Mouse (Mus musculus) lung, embryonic 14.5 days (tissue): Measurements from ENCODE around the gene Pigt. TPM values are rescaled to one million over a fixed set of nuclear protein-coding genes. Genes with fewer than 3 reads are reported as not detected.

Experiments
- ATAC-seq: fragments of 200-750 bp; cut with Nextera tagmentation; 2 replicates; pipeline ENCODE4 v1.8.0; 2017; ENCODE audit warnings: mild to moderate bottlenecking, moderate TSS enrichment, moderate library complexity; ENCODE audit not compliant: insufficient read depth
- DNase-seq: peaks from one replicate; pipeline ENCODE4 v3.0.0-alpha.2; 2015
- H3K27ac ChIP-seq: fragments of 300-500 bp; sonication (generic); 2 replicates; pipeline ENCODE4 v1.5.1; 2014; ENCODE audit warnings: low read depth, mild to moderate bottlenecking, moderate library complexity
- H3K27me3 ChIP-seq: fragments of 300-500 bp; sonication (generic); 2 replicates; pipeline ENCODE4 v1.6.1; 2014; ENCODE audit warnings: low read length, control low read depth; ENCODE audit not compliant: insufficient read depth
- H3K36me3 ChIP-seq: fragments of 300-500 bp; sonication (generic); 2 replicates; pipeline ENCODE4 v1.6.1; 2014; ENCODE audit warnings: control low read depth; ENCODE audit not compliant: insufficient read depth
- H3K4me1 ChIP-seq: fragments of 300-500 bp; sonication (generic); 2 replicates; pipeline ENCODE4 v1.6.1; 2014; ENCODE audit warnings: antibody characterized with exemption, control low read depth; ENCODE audit not compliant: insufficient read depth
- H3K4me2 ChIP-seq: fragments of 300-500 bp; sonication (generic); 2 replicates; pipeline ENCODE4 v1.6.1; 2014; ENCODE audit warnings: mild to moderate bottlenecking
- H3K4me3 ChIP-seq: fragments of 300-500 bp; sonication (generic); 2 replicates; pipeline ENCODE4 v1.5.1; 2014; ENCODE audit warnings: low read depth, low read length
- H3K9ac ChIP-seq: fragments of 300-500 bp; sonication (generic); 2 replicates; pipeline ENCODE4 v1.6.1; 2014
- H3K9me3 ChIP-seq: fragments of 300-500 bp; sonication (generic); 2 replicates; pipeline ENCODE4 v1.6.1; 2016; ENCODE audit warnings: low read depth, low read length, control low read depth
- CTCF ChIP-seq: IDR thresholded peaks from 2 replicates; pipeline ENCODE4 v1.5.1; 2016; ENCODE audit warnings: antibody characterized with exemption, low read depth
- whole genome bisulfite sequencing: fragments of 180-500 bp; shearing (Covaris S2); extraction: QIAGEN DNeasy Blood & Tissue Kit; methylation state at CpG from one replicate; pipeline ENCODE4 v1.1.7; 2014; 5-methylcytosine and 5-hydroxymethylcytosine counted together
- polyA plus RNA-seq: library from polyadenylated mRNA; unstranded; fragments of >200 nt; fragmentation: Nextera tagmentation; extraction: Ambion mirVana; gene quantifications from 2 replicates; pipeline ENCODE4 v1.2.1, GENCODE M21; 2014

Gene Pigt
- polyA plus RNA-seq, 1 experiment from 2014 or later: 71.0 TPM

DNA sequence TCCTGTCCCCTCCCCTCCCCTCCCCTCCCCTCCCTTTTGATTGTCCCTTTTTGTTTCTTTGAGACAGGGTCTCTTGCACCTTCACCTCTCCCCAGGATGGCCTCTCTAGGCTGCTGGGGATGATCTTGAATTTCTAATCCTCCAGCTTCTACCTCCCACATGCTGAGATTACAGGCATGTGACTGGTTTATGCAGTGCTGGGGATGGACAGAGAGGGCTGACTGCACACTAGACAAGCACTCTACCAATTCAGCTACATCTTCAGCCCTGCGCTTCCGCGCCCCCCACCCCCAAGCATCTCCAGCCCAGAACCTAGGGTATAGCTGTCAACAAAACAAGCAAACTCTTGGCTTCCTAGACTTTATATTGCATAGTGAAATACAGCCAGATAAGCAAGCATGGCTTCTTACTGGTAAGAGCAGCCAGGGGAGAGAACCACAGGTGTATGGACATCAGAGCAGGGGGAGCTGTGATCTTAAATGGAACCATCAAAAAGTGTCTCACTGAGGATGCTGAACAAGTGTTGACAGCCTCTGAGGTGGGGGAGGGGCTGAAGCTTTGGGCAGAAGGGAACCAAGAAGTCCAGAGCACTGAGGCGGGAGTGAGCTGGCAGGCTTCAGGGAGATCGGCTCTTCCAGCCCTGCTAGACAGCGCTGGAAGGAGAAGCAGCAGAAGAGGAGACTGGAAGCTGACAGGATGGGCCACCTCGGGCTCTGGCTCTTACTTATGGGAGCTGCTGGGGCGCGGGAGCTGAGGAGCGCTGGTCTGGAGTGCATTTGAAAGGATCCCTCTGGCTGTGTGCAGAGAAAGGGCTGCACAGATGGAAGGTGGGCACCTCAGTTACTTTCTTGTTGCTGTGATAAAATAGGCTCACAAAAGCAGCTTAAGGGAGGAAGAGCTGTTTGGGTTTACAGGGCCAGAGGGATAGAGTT is 52.9 kb downstream of the Pigt start:
- Histone ChIP-seq H3K27ac (no peak overlapping the region), H3K27me3 (no peaks in the 10 kb centered on the region), H3K9me3 (no peaks in the 10 kb centered on the region), H3K4me2 (no peak overlapping the region), H3K4me3 (no peak overlapping the region), H3K9ac (no peak overlapping the region), H3K36me3 (no peaks in the 10 kb centered on the region), H3K4me1 (no peaks in the 10 kb centered on the region)
- ATAC-seq: no peak
- WGBS: 24% methylated on average over 10 of the region's 10 CpGs
- TF ChIP-seq CTCF: no peak
- no peak for DNase-seq

DNA sequence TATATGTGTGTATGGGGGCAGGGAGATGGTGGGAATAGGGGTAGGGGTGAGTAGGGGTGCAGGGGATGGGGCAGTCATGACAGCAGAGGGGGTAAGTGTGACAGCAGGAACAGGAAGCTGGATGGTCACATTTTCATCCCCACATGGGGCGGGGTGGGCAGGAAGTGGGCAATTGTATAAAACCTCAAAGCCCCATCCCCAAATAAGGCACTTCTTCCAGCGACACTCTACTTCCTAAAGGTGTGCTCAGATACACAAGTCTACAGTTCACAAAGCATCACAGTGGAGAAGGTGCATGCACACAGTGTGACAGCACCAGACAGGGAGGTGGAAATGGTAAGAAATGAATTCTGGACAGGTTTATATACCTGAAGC is 53.6 kb downstream of the Pigt start:
- no peak overlapping the region for H3K4me2 ChIP-seq
- 72% methylated on average over 2 of the region's 2 CpGs for WGBS
- no peak overlapping the region for H3K9ac ChIP-seq
- H3K27ac ChIP-seq: no peak overlapping the region
- H3K4me3 ChIP-seq: no peak overlapping the region
- no peaks in the 10 kb centered on the region for H3K36me3 ChIP-seq
- ATAC-seq (no peak), DNase-seq (no peak)
- H3K9me3 ChIP-seq: no peaks in the 10 kb centered on the region
- no peaks in the 10 kb centered on the region for H3K27me3 ChIP-seq
- H3K4me1 ChIP-seq: no peaks in the 10 kb centered on the region
- TF ChIP-seq CTCF: no peak

DNA sequence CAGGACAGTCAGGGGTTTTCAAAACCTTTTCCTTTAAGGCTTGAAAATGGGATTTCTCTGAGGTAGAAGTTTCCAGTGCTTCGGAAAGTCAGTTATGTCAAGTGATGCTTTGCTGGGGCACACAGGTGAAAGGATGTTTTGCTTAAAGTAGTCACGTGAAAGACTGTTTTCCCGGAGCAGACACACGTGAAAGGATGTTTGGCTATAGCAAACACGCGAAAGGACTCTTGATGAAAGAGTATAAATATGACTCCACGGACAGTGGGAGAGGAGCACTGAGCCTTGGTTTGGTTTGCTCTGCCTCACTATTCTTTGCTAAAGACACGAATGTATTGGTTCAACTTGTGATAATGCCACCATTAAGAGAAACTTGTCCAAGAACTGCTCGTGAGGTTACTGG is 54.2 kb downstream of the Pigt start:
- Histone ChIP-seq H3K4me1 (no peaks in the 10 kb centered on the region), H3K4me2 (no peak overlapping the region), H3K9ac (no peak overlapping the region), H3K4me3 (no peak overlapping the region), H3K27me3 (no peaks in the 10 kb centered on the region), H3K9me3 (no peaks in the 10 kb centered on the region), H3K36me3 (no peaks in the 10 kb centered on the region), H3K27ac (no peak overlapping the region)
- WGBS: 60% methylated on average over 9 of the region's 9 CpGs
- DNase-seq (no peak), ATAC-seq (no peak)
- TF ChIP-seq CTCF: no peak

Other genes starting within 250 kb of the Pigt start
- gene Svs3b, start 240.9 kb upstream of the Pigt start, polyA plus RNA-seq: not detected in 2 replicates
- not detected in 2 replicates for gene Svs4, start 219.1 kb upstream of the Pigt start, polyA plus RNA-seq
- gene Svs3a, start 208.3 kb upstream of the Pigt start, polyA plus RNA-seq: not detected in 2 replicates
- gene Svs6, start 180.8 kb upstream of the Pigt start, polyA plus RNA-seq: not detected in 2 replicates
- gene Svs5, start 164.8 kb upstream of the Pigt start, polyA plus RNA-seq: not detected in 2 replicates
- gene Slpi, start 108.4 kb upstream of the Pigt start, polyA plus RNA-seq: 0.73 and 0.86 TPM in 2 replicates
- 4.9 and 5.1 TPM in 2 replicates for gene Rbpjl, start 94.4 kb upstream of the Pigt start, polyA plus RNA-seq
- gene Matn4, start 92.4 kb upstream of the Pigt start, polyA plus RNA-seq: 5.5 and 6.7 TPM in 2 replicates
- gene Sdc4, start 53.6 kb upstream of the Pigt start, polyA plus RNA-seq: 101 and 103 TPM in 2 replicates
- 65.6 and 68.7 TPM in 2 replicates for gene Sys1, start 40.6 kb upstream of the Pigt start, polyA plus RNA-seq
- 14.4 and 14.9 TPM in 2 replicates for gene Gm20458, start 36.6 kb upstream of the Pigt start, polyA plus RNA-seq
- not detected in 2 replicates for gene Trp53tg5, start 23.8 kb upstream of the Pigt start, polyA plus RNA-seq
- 4.4 and 5.3 TPM in 2 replicates for gene Dbndd2, start 11.4 kb upstream of the Pigt start, polyA plus RNA-seq
- gene Wfdc2, start 64.9 kb downstream of the Pigt start, polyA plus RNA-seq: 280 and 282 TPM in 2 replicates
- not detected in 2 replicates for gene Spint3, start 75.9 kb downstream of the Pigt start, polyA plus RNA-seq
- 0.65 and 0.95 TPM in 2 replicates for gene Wfdc6a, start 87.9 kb downstream of the Pigt start, polyA plus RNA-seq
- gene Eppin, start 96.1 kb downstream of the Pigt start, polyA plus RNA-seq: not detected in 2 replicates
- not detected in 2 replicates for gene Wfdc6b, start 116.0 kb downstream of the Pigt start, polyA plus RNA-seq
- not detected in 2 replicates for gene Wfdc8, start 116.1 kb downstream of the Pigt start, polyA plus RNA-seq
- gene Wfdc16, start 141.3 kb downstream of the Pigt start, polyA plus RNA-seq: not detected in 2 replicates
- gene Wfdc10, start 158.5 kb downstream of the Pigt start, polyA plus RNA-seq: not detected in 2 replicates
- gene Wfdc9, start 159.1 kb downstream of the Pigt start, polyA plus RNA-seq: not detected in 2 replicates
- not detected in 2 replicates for gene Wfdc11, start 176.6 kb downstream of the Pigt start, polyA plus RNA-seq
- gene Wfdc13, start 187.6 kb downstream of the Pigt start, polyA plus RNA-seq: not detected in 2 replicates
- not detected in 2 replicates for gene Spint4, start 201.0 kb downstream of the Pigt start, polyA plus RNA-seq
- not detected in 2 replicates for gene Spint5, start 217.8 kb downstream of the Pigt start, polyA plus RNA-seq
- 1.3 and 1.4 TPM in 2 replicates for gene Wfdc3, start 248.4 kb downstream of the Pigt start, polyA plus RNA-seq
- 74.7 and 77.6 TPM in 2 replicates for gene Dnttip1, start 248.5 kb downstream of the Pigt start, polyA plus RNA-seq